Mouse (Mus musculus): Measurements from ENCODE around the gene Mfap1b.
A peak's percentile ranks its signal among the peaks of the same experiment; 100 is the strongest.
"Not testable (repeated sequence)": the region's sequence is repeated elsewhere in the genome, so short reads cannot be mapped to it uniquely, and the experiment has no call there.

The Mfap1b gene

DNA sequence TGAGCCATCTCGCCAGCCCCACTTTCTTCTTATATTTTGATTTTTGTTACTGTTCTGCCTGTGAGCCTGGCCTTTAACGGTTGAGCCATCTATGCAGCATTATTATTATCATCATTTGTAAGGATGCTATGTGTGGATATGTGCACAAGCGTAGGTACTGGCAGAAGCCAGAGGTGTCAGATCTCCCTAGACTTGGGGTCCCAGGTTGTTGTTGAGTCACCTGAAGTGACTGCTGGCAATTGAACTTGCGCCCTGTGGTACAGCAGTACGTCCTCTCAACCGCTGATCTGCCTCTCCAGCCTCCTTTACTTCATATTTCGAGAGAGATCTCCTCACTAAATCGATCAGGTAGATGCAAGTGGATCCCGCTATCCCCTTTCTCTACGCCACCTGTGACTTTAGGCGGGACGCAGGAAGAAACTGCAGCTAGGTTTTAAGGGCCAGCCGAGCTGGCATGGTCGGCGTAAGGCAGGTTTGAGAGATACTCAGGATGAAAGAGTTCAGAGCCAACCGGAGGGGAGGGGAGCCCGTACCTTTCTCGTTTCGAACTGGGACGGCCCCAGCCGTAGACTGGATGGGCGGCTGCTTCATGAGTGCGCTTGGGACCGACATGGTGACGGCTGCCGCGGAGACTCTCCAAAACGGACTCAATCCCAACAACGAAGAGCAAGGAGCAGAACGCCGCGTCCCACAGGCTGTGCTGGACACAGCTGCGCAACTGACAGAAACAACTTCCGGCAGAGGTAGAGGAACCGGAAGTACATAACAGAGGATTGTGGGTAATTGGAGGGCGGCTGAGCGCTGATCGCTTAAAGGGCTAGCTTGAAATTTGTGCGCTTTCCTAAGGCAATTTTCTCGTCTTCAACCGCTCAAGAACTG lies at the start of gene Mfap1b:
Mfap1b (minus strand) TSS at position 767 of the 879 bp plus-strand sequence.
- DNase-seq, result peak; percentile 60 to 65

DNA sequence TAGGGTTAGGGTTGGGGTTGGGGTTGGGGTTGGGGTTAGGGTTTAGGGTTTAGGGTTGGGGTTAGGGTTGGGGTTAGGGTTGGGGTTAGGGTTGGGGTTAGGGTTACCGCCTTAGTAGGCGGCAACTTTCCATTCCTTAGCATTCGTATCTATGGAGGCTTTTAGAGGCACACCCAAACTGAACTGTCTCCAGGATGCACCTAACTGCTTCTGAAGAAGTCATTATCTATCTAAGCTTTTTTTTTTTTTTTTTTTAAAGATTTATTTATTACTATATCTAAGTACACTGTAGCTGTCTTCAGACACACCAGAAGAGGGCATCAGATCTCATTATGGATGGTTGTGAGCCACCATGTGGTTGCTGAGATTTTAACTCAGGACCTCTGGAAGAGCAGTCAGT lies 49.0 kb upstream of the Mfap1b start:
- DNase-seq, result not testable (repeated sequence)

DNA sequence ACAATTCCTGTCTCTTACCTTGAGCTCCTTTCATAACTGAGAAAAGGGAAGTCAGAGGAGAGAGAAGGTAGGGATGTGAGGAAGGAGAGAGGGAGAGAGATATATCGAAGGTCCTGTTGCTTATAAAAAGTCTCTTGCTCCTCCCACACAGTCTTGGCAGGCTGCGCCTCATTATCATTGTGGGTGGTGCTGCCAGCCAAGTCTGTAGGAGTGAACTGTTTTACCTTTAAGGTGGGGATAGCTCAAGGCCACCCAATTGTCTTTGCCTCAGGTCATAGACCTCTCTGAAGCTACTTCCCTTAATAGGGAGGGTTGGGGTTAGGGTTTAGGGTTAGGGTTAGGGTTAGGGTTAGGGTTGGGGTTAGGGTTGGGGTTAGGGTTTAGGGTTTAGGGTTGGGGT lies 48.1 kb upstream of the Mfap1b start:
- no peak for DNase-seq

DNA sequence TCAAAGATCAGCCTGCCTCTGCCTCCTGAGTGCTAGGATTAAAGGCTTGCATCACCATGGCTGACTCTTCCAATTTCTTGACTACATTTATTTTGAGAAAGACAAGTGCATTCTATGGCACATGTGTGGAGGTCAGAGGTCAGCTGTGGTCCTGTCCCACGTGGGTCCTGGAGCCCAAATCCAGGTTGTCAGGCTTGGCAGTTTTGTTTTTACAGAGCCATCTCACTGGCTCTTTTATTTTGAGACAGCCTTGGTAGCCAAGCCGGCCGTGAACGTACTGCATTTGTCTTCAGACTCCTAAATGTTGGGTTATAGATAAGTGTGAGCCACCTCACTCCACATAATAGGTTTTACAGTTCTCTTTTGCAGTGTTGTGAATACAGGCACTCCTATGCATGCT lies 44.8 kb upstream of the Mfap1b start:
- DNase-seq, result not testable (repeated sequence)

DNA sequence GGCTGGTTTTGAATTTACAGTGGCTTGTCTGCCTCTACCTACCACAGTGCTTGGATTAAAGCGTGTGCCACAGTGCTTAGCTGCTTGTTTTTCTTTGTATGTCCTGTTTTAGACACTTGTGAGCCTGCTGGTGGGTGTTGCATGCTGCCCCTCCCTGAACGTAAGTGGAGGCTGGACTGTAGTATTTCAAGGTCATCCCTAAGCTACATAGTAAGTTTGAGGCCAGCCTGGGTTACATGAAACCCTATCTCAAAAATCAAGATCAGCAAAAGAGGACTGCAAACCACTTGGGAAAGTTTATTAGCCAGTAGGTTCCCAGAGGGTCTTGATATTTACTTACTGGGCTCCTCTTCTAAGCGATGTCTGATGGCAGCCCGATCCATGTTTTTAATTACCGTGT lies 44.2 kb upstream of the Mfap1b start:
- DNase-seq, result no peak

DNA sequence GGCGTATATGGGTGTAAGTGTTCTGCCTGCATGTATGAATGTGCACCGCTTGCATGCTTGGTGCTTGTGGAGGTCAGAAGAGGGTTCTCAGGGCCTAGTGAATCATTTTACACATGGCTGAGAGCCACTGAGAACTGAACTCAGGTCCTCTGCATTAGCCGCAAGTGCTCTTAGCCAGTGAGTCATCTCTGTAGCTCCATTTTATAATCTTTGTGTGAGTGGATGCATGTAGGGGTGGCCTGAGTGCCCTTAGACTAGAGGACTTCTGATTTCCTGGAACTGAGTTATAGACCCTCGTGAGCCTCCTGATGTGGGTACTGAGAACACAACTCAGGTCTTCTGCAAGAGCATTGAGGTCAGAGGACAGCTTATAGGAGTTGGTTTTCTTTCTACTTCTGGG lies 40.3 kb upstream of the Mfap1b start:
- DNase-seq, result no peak

DNA sequence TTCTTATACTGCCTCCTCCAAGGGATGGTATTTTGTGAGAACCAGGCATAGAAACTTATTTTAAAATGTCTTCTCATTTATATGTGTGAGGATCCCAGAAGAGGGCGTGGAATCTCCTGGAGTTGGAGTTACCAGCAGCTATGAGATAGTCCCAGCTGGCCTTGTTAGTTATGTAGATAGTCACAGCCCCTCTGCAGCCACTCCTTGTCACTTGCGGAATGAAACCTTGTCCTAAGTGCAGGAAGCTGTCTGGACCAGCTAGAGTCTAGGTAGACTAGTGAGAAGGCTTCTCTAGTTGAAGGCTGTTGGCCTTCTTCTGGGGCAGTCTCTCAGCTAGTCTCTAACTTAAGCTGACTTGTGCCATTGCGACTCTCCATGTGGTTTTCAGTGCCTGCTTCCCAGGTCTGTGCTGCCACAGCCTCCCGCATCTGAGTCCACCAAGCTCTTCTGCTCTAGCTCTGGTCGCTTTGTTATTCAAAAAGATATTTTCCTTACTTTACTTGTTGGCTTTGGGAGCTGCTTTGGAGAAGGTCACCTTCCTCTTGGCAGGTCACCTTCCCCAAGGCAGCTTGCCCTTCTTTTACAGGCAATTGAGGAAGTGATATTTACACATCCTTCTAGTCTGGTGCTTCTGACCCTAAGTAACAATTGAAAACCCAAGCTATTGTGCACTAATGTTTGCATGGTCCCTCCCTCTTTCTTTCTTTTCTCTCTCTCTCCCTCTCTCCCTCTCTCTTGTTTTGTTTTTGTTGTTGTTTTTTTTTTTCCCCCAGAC lies 39.3 kb upstream of the Mfap1b start:
- not testable (repeated sequence) for DNase-seq

DNA sequence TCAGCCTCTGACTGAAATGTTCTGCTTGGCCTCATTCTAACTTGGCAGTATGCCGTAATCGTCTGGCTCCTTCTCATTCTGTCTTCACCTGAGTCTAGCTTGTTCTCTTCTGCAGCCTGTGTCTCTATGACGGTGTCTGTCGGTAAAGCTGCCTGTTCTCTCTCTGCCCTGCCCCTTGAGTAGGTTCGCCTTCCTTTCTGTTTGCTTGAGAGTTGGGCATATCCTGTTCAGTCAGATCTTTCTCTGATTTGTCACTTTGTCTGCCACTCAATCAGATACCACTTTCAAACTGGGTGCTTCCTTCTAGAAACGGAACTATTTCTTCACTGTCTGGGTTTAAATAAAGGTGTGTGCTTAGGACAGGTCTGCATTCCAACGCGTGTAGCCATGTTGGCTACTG lies 37.5 kb upstream of the Mfap1b start:
- DNase-seq, result no peak

DNA sequence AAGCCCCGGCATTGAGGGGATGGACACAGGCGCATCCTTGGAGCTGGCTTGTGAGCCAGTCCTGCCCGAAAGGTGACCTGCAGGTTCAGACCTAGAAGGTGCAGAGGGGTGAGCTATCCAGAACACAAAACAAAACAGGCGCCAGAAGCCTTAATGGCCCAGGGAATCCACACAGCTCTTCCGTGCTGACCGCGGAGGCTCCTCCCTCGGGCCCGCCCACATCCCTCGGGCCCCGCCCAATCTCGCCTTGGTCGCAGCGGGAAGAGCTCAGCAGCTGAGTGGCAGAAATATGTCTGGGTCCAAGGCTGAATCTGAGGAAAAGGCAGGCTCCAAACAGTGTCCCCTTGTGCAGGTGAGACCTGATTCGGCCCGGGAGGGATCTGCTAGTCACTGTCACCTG lies 35.7 kb upstream of the Mfap1b start:
- peak; percentile 27 to 60 for DNase-seq

DNA sequence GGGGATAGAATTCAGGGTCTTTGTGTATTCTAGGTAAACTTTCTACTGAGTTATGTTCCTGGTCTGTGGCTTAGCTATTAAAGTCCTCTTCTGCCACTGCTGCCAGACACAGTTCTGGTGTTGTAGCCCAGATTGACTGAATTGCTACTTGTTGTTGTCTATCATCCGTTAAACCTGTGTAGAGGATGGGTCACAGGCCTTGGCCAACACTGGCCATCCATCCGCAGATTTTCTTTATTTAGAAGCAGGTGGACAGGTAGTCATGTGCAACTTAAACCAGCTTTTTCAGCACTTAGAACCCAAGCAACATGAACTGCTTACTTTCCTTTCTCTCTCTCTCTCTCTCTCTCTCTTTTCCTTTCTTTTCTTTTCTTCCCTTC lies 34.1 kb upstream of the Mfap1b start:
- DNase-seq, result no peak

DNA sequence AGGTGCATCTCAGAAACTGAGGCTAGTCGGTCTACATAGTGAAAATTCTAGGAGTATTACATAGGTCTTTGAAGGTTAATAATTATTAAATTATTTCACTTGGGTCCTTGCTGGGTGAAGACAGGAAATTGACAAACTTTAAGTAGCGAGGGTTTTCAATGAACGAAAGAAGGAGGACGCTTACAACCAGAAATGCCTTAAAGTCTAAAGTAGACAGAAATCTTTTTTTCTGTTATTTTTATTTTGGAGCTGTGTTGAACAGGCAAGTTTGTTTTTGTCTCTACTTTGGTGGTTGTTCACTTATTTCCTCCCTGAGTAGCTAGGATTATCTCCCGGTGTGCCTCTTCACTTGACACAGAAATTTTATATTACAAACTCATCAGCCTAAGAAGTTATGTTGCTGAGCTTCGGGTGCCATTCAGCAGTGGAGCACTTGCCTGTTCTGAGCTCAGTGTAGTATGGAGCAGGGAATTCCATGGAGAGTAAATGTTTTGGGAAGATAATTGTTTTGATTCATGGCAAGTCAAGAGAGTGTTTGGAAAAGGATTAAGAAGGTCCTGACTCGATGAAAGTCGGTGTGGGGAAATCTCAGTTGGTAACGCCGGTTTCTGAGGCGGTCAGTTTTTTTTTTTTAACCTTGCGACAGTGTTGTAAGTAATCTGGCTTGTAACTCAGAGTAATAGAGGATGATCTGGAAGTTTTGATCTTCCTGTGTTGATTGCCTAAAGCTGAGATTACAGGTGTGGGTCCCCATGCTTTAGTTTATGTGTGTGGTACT lies 33.5 kb upstream of the Mfap1b start:
- DNase-seq, result no peak

DNA sequence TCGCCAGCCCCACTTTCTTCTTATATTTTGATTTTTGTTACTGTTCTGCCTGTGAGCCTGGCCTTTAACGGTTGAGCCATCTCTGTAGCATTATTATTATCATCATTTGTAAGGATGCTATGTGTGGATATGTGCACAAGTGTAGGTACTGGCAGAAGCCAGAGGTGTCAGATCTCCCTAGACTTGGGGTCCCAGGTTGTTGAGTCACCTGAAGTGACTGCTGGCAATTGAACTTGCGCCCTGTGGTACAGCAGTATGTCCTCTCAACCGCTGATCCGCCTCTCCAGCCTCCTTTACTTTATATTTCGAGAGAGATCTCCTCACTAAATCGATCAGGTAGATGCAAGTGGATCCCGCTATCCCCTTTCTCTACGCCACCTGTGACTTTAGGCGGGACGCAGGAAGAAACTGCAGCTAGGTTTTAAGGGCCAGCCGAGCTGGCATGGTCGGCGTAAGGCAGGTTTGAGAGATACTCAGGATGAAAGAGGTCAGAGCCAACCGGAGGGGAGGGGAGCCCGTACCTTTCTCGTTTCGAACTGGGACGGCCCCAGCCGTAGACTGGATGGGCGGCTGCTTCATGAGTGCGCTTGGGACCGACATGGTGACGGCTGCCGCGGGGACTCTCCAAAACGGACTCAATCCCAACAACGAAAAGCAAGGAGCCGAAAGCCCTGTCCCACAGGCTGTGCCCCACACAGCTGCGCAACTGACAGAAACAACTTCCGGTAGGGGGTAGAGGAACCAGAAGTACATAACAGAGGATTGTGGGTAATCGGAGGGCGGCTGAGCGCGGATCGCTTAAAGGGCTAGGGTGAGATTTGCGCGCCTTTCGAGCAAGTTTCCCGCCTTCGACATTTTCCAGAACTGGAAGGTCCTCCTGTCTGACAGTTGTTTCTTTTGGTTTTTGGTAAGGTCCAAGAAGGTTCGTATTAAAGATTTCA lies 32.3 kb upstream of the Mfap1b start, which contains the start of the genes Mfap1a and Wdr76:
Mfap1a (minus strand) TSS at position 724 of the 941 bp plus-strand sequence.
Wdr76 (plus strand) TSS at position 782 of the 941 bp plus-strand sequence.
- peak; percentile 65 to 71 for DNase-seq

DNA sequence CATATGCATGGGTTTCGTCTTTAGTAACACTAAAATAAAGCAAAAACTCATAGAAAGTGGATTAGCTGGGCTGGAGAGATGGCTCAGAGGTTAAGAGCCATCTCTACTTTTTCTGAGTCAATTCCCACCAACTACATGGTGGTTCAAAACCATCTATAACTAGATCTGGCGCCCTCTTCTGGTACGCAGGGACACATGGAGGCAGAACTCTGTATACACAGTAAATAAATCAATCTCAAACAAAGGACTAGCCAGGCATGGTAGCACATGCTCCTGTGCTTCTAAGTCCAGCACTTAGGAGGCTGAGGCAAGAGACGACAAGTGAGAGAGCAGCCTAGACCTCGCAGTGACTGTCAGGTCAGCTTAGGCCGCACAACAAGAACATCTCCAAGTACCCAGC lies 27.7 kb upstream of the Mfap1b start:
- not testable (repeated sequence) for DNase-seq

DNA sequence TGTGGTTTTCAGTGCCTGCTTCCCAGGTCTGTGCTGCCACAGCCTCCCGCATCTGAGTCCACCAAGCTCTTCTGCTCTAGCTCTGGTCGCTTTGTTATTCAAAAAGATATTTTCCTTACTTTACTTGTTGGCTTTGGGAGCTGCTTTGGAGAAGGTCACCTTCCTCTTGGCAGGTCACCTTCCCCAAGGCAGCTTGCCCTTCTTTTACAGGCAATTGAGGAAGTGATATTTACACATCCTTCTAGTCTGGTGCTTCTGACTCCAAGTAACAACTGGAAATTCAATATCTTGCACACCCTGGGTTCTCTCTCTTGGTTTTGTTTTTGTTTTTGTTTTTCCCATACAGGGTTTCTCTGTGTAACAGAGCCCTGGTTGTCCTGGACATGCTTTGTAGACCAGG lies 10.5 kb upstream of the Mfap1b start:
- DNase-seq, result not testable (repeated sequence)

DNA sequence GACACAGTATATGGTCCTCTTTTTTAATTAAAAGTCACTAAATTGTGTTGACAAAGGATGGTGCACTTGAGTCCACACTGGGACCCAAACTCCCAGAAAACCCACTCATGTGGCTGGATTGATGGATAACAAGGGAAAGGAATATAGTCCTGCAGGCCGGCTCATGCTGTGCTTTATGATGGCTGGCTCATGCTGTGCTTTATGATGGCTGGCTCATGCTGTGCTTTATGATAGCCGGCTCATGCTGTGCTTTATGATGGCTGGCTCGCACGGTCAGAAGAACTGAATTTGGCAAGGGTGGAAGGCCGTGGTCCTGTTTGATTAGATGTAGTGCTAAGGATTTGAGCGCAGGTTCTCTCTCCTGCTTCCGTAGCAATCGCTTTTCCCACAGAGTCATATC lies 9.7 kb upstream of the Mfap1b start:
- DNase-seq, result no peak

DNA sequence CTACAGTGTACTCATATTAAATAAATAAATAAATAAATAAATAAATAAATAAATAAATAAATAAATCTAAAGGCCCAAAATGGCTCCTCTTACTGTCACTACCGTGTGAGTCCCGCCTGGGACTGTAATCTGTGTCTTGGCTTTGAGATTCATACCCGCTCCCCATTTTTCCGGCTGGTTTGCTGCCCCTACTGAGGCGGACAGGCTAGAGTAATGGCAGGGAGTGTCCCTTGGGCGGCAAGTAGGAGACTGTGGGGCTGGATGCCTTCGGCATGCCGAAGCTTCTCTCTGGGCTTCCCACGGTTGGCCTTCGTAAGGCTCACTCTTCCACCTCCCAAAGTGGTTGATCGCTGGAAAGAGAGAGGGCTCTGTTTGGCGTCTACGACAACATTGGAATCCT lies 7.0 kb upstream of the Mfap1b start:
- not testable (repeated sequence) for DNase-seq

DNA sequence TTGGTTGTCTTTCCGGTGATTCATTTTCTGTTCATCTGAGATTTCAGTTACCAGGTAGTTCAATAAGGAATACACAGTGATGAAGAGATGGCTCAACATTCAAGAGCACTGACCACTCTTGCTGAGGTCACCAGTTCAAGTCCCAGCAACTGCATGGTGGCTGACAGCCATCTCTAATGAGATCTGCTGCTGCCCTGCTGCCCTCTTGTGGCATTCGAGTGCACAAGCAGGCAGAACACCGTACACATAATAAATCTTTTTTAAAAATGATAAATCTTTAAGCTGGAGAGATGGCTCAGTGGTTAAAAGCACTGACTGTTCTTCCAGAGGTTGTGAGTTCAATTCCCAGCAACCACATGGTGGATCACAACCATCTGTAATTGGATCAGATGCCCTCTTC lies 6.6 kb upstream of the Mfap1b start:
- DNase-seq, result peak in 1 of 2 experiments; percentile 44

DNA sequence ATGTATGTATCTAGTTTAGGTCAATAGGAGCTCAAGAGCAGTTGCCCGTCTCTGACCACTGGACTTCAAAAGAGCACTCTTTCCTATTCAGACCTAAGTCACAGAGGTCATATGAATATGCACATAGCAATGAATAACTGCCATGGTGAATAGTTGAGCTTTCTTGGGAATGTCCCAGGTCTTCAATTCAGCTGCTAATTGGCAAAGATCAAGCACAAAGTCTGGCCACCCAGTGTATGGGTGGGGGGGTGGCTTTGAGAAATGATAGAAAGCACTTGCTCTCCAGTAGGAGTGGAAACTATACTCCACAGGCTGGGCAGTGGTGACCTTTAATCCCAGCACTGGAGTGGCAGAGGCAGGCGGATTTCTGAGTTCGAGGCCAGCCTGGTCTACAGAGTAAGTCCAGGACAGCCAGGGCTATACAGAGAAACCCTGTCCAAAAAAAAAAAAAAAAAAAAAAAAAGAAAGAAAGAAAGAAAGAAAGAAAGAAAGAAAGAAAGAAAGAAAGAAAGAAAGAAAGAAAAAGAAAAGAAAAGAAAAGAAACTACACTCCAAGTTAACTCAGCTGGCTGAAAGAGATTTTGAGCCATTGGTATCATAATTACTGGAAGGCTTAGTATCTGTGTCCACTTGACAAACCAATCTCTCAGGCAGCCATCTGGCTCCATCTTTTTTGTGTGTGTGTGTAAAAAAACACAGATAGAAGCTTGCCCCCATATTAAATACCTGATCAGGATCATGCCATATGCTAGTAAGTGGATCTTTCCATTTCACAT lies 3.8 kb upstream of the Mfap1b start:
- DNase-seq, result no peak

DNA sequence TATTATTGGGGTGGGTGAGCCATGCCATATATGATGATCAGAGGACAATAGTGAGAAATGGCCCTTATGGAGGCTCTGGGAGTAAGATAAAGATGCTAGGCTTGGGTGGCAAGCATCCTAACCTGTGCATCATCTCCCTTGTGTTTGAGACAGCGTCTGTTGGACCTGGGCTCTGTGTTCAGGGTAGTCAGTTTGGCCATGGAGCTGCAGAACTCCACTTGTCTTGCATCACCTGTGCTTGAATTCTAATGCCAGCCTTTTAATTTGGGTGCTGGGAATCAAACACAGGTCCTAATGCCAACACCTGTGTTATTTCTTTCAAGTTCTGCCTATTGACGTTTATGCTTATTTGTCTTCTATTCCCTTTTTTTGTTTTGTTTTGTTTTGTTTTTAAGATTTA lies 1.4 kb upstream of the Mfap1b start:
- DNase-seq, result not testable (repeated sequence)

DNA sequence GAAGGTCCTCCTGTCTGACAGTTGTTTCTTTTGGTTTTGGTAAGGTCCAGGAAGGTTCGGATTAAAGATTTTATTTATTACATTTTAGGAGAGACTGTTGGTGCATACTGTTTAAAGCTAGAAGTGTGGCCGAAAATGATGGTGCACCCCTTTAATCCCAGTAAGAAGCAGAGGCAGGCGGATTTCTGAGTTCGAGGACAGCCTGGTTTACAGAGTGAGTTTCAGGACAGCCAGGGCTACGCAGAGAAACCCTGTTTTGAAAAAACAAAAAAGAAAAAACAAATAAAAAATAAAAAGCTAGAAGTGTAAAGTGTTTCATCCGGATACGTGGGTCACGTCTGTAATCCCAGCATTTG lies 291 bp upstream of the Mfap1b start:
- no peak for DNase-seq

DNA sequence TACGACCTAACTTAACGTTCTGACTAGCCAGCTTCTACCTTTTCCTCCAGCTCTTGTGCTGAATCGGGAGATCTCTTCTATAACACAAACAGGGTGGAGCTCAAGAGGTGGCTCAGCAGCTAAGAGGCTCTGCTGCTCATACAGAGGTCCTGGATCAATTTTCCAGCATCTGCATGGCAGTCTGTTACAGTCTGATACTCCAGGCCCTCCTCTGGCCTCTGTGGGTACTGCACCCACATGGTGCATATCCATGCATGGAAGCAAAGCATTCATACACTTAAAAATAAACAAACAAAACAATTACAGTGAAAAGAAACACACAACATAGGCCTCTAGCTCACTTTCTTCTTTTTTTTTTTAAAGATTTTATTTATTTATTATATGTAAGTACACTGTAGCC lies 1.1 kb downstream of the Mfap1b start:
- DNase-seq, result not testable (repeated sequence)
